Mouse (Mus musculus): ENCODE results near the gene Midn. TPM values are rescaled to one million over a fixed set of nuclear protein-coding genes. Genes with fewer than 3 reads are reported as not detected.

Gene Midn
- polyA plus RNA-seq, 1 experiment from 2014 or later: 39.8 TPM

DNA sequence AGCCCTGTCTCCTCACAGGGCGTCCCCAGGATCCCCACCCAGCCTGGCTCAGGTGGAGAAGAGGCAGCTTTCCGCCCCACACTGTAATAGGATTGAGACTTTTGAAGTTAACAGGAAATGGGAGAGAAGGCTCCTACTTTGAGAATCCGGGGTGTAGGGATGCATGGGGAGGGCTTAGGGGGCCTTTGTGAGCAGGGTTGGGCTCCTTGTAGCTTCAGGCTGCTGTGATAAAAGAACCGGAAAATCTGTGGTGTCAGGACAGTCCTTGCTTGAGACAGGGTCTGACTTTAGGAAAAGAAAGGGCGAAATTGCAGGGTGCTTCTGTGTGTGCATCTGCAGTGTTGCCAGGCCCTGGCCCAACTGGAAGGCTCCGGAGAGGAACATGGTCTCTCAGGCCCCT is 52.4 kb downstream of the Midn start:
- WGBS: 75% methylated on average over 6 of the region's 6 CpGs
- H3K27me3 ChIP-seq (ENCODE audit: control insufficient read depth, insufficient read depth, low read length): no peaks in the 10 kb centered on the region
- no peak overlapping the region for H3K27ac ChIP-seq (ENCODE audit: low read depth, low read length)
- H3K36me3 ChIP-seq (ENCODE audit: control insufficient read depth, insufficient read depth, low read length): no peaks in the 10 kb centered on the region
- no peak overlapping the region for H3K4me3 ChIP-seq (ENCODE audit: low read depth, low read length)
- no peak overlapping the region for H3K9ac ChIP-seq (replicated peaks; ENCODE audit: low read depth, low read length)
- no peak overlapping the region for H3K4me2 ChIP-seq (ENCODE audit: low read depth, low read length)
- H3K9me3 ChIP-seq (ENCODE audit: control insufficient read depth, low read length): no peaks in the 10 kb centered on the region
- ATAC-seq (ENCODE audit: low read depth): no peak
- H3K4me1 ChIP-seq (ENCODE audit: control insufficient read depth, insufficient read depth, low read length): 0 out of 2 replicates have a peak, but pooled peaks cover 4% of the 10 kb centered on the region

DNA sequence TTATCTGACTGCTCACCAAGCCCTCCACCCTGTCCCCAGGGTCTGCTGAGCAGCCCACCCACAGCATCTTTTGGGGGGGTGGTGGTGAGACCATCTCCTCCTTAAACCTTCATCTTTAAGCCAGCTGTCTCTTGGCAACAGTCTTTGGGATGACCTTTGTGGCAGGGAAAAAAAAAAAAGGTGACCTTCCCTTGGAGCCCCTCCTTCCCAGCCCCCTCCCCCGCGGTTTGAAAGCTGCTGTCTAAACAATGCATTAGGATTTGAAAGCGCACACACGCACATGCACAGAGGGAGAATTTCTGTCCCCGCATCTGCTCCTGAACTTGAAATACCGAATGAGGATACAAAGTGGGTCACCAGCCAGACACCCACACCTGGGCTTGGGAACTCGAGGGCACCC is 56.0 kb downstream of the Midn start:
- H3K27ac ChIP-seq (ENCODE audit: low read depth, low read length): no peak overlapping the region
- no peaks in the 10 kb centered on the region for H3K36me3 ChIP-seq (ENCODE audit: control insufficient read depth, insufficient read depth, low read length)
- H3K4me3 ChIP-seq (ENCODE audit: low read depth, low read length): no peak overlapping the region
- H3K4me1 ChIP-seq (ENCODE audit: control insufficient read depth, insufficient read depth, low read length): peaks cover 9% of the 10 kb centered on the region; the same call in 1 of the 2 replicates
- H3K4me2 ChIP-seq (ENCODE audit: low read depth, low read length): no peak overlapping the region
- H3K9me3 ChIP-seq (ENCODE audit: control insufficient read depth, low read length): no peaks in the 10 kb centered on the region
- no peak overlapping the region for H3K9ac ChIP-seq (replicated peaks; ENCODE audit: low read depth, low read length)
- no peaks in the 10 kb centered on the region for H3K27me3 ChIP-seq (ENCODE audit: control insufficient read depth, insufficient read depth, low read length)
- ATAC-seq (ENCODE audit: low read depth): no peak
- 13% methylated on average over 7 of the region's 7 CpGs for WGBS

DNA sequence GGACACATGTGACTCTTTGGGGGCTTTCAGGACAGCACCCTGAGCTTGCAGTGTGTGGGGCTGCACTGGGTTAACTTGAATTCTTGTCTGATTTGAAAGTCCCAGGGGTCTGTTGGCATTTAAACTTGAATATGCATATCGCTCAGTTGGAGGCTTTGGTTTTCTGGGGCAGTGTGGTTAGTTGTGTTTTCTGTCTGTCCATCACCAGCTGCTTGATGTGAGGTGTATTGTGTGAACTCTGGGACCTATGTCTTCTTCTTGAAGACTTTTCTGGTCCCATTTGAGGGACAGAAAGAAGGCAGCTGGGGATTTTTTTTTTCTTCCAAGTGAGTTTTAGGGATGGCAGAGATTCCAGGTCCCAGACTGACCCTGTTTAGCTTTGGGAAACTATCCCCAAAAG is 59.1 kb downstream of the Midn start:
- no peaks in the 10 kb centered on the region for H3K9me3 ChIP-seq (ENCODE audit: control insufficient read depth, low read length)
- no peak overlapping the region for H3K4me3 ChIP-seq (ENCODE audit: low read depth, low read length)
- no peak overlapping the region for H3K9ac ChIP-seq (replicated peaks; ENCODE audit: low read depth, low read length)
- H3K4me2 ChIP-seq (ENCODE audit: low read depth, low read length): no peak overlapping the region
- 36% methylated on average over 1 of the region's 1 CpGs for WGBS
- H3K27me3 ChIP-seq (ENCODE audit: control insufficient read depth, insufficient read depth, low read length): no peaks in the 10 kb centered on the region
- no peak for ATAC-seq (ENCODE audit: low read depth)
- H3K36me3 ChIP-seq (ENCODE audit: control insufficient read depth, insufficient read depth, low read length): no peaks in the 10 kb centered on the region
- H3K4me1 ChIP-seq (ENCODE audit: control insufficient read depth, insufficient read depth, low read length): peaks cover 12% of the 10 kb centered on the region; the same call in 1 of the 2 replicates
- H3K27ac ChIP-seq (ENCODE audit: low read depth, low read length): no peak overlapping the region

DNA sequence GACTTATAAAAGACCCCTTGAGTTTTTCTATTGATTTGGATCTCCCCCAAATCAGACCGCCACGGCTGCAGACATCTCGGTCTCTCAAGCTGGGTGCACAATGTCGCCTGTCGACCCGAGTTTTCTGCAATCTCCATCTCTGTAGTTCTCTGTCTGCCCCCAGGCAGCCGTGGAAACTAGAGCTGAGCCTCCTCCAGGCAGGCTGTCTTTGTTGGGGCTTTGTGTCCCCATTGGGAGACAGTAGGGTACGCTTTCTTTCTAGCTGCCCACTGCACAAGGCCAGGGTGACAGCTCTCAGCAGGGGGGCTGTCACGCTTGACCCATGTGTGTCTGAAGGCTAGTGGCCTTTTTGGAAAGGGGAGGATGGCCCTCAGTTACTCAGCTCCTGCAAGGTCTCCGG is 59.6 kb downstream of the Midn start:
- Histone ChIP-seq H3K27ac (ENCODE audit: low read depth, low read length) (no peak overlapping the region), H3K4me3 (ENCODE audit: low read depth, low read length) (no peak overlapping the region), H3K4me1 (ENCODE audit: control insufficient read depth, insufficient read depth, low read length) (peaks cover 12% of the 10 kb centered on the region; the same call in 1 of the 2 replicates), H3K4me2 (ENCODE audit: low read depth, low read length) (no peak overlapping the region), H3K9me3 (ENCODE audit: control insufficient read depth, low read length) (no peaks in the 10 kb centered on the region), H3K36me3 (ENCODE audit: control insufficient read depth, insufficient read depth, low read length) (no peaks in the 10 kb centered on the region), H3K27me3 (ENCODE audit: control insufficient read depth, insufficient read depth, low read length) (no peaks in the 10 kb centered on the region), H3K9ac (replicated peaks; ENCODE audit: low read depth, low read length) (no peak overlapping the region)
- ATAC-seq (ENCODE audit: low read depth): no peak
- 41% methylated on average over 10 of the region's 10 CpGs for WGBS

Other genes starting within 250 kb of the Midn start
- gene Med16, start 239.3 kb upstream of the Midn start, polyA plus RNA-seq (2014; fragmentation: Nextera tagmentation; extraction: Ambion mirVana): 33.2 and 38.7 TPM in 2 replicates
- 5.9 and 9.1 TPM in 2 replicates for gene Gm26602, start 237.4 kb upstream of the Midn start, polyA plus RNA-seq (2014; fragmentation: Nextera tagmentation; extraction: Ambion mirVana)
- 2.2 and 2.3 TPM in 2 replicates for gene Kiss1r, start 231.3 kb upstream of the Midn start, polyA plus RNA-seq (2014; fragmentation: Nextera tagmentation; extraction: Ambion mirVana)
- 253 and 265 TPM in 2 replicates for gene R3hdm4, start 227.1 kb upstream of the Midn start, polyA plus RNA-seq (2014; fragmentation: Nextera tagmentation; extraction: Ambion mirVana)
- 3.3 and 5.1 TPM in 2 replicates for gene Arid3a, start 221.2 kb upstream of the Midn start, polyA plus RNA-seq (2014; fragmentation: Nextera tagmentation; extraction: Ambion mirVana)
- gene Wdr18, start 188.1 kb upstream of the Midn start, polyA plus RNA-seq (2014; fragmentation: Nextera tagmentation; extraction: Ambion mirVana): 87.0 and 103 TPM in 2 replicates
- gene Grin3b, start 177.6 kb upstream of the Midn start, polyA plus RNA-seq (2014; fragmentation: Nextera tagmentation; extraction: Ambion mirVana): 0.43 and 0.61 TPM in 2 replicates
- 19.2 and 21.1 TPM in 2 replicates for gene Tmem259, start 163.9 kb upstream of the Midn start, polyA plus RNA-seq (2014; fragmentation: Nextera tagmentation; extraction: Ambion mirVana)
- gene Cnn2, start 159.7 kb upstream of the Midn start, polyA plus RNA-seq (2014; fragmentation: Nextera tagmentation; extraction: Ambion mirVana): 9.9 and 40.0 TPM in 2 replicates
- 4.3 and 6.7 TPM in 2 replicates for gene Abca7, start 151.8 kb upstream of the Midn start, polyA plus RNA-seq (2014; fragmentation: Nextera tagmentation; extraction: Ambion mirVana)
- 0.83 and 1.8 TPM in 2 replicates for gene Arhgap45, start 131.6 kb upstream of the Midn start, polyA plus RNA-seq (2014; fragmentation: Nextera tagmentation; extraction: Ambion mirVana)
- 138 and 145 TPM in 2 replicates for gene Polr2e, start 108.5 kb upstream of the Midn start, polyA plus RNA-seq (2014; fragmentation: Nextera tagmentation; extraction: Ambion mirVana)
- 512 and 546 TPM in 2 replicates for gene Gpx4, start 101.1 kb upstream of the Midn start, polyA plus RNA-seq (2014; fragmentation: Nextera tagmentation; extraction: Ambion mirVana)
- 12.9 and 13.3 TPM in 2 replicates for gene Sbno2, start 42.7 kb upstream of the Midn start, polyA plus RNA-seq (2014; fragmentation: Nextera tagmentation; extraction: Ambion mirVana)
- 21.3 and 26.0 TPM in 2 replicates for gene Stk11, start 32.5 kb upstream of the Midn start, polyA plus RNA-seq (2014; fragmentation: Nextera tagmentation; extraction: Ambion mirVana)
- 472 and 519 TPM in 2 replicates for gene Atp5d, start 9.6 kb upstream of the Midn start, polyA plus RNA-seq (2014; fragmentation: Nextera tagmentation; extraction: Ambion mirVana)
- 82.2 and 101 TPM in 2 replicates for gene Cbarp, start 7.4 kb upstream of the Midn start, polyA plus RNA-seq (2014; fragmentation: Nextera tagmentation; extraction: Ambion mirVana)
- 249 and 286 TPM in 2 replicates for gene Cirbp, start 17.7 kb downstream of the Midn start, polyA plus RNA-seq (2014; fragmentation: Nextera tagmentation; extraction: Ambion mirVana)
- gene 1600002K03Rik, start 24.7 kb downstream of the Midn start, polyA plus RNA-seq (2014; fragmentation: Nextera tagmentation; extraction: Ambion mirVana): 6.4 and 7.8 TPM in 2 replicates
- 24.0 and 25.9 TPM in 2 replicates for gene Efna2, start 31.2 kb downstream of the Midn start, polyA plus RNA-seq (2014; fragmentation: Nextera tagmentation; extraction: Ambion mirVana)
- 35.0 and 37.4 TPM in 2 replicates for gene Mum1, start 78.2 kb downstream of the Midn start, polyA plus RNA-seq (2014; fragmentation: Nextera tagmentation; extraction: Ambion mirVana)
- gene Ndufs7, start 100.8 kb downstream of the Midn start, polyA plus RNA-seq (2014; fragmentation: Nextera tagmentation; extraction: Ambion mirVana): 309 and 366 TPM in 2 replicates
- gene Gamt, start 112.7 kb downstream of the Midn start, polyA plus RNA-seq (2014; fragmentation: Nextera tagmentation; extraction: Ambion mirVana): 18.6 and 25.8 TPM in 2 replicates
- 37.5 and 39.8 TPM in 2 replicates for gene Dazap1, start 113.2 kb downstream of the Midn start, polyA plus RNA-seq (2014; fragmentation: Nextera tagmentation; extraction: Ambion mirVana)
- 537 and 599 TPM in 2 replicates for gene Rps15, start 144.2 kb downstream of the Midn start, polyA plus RNA-seq (2014; fragmentation: Nextera tagmentation; extraction: Ambion mirVana)
- 169 and 231 TPM in 2 replicates for gene Apc2, start 147.7 kb downstream of the Midn start, polyA plus RNA-seq (2014; fragmentation: Nextera tagmentation; extraction: Ambion mirVana)
- 21.3 and 23.8 TPM in 2 replicates for gene 2310011J03Rik, start 172.3 kb downstream of the Midn start, polyA plus RNA-seq (2014; fragmentation: Nextera tagmentation; extraction: Ambion mirVana)
- 4.9 and 5.1 TPM in 2 replicates for gene Pcsk4, start 181.2 kb downstream of the Midn start, polyA plus RNA-seq (2014; fragmentation: Nextera tagmentation; extraction: Ambion mirVana)
- 3.9 and 5.4 TPM in 2 replicates for gene Reep6, start 181.7 kb downstream of the Midn start, polyA plus RNA-seq (2014; fragmentation: Nextera tagmentation; extraction: Ambion mirVana)
- gene Adamtsl5, start 200.1 kb downstream of the Midn start, polyA plus RNA-seq (2014; fragmentation: Nextera tagmentation; extraction: Ambion mirVana): 0.09 and 2.5 TPM in 2 replicates
- 2.4 and 3.4 TPM in 2 replicates for gene Plk5, start 208.2 kb downstream of the Midn start, polyA plus RNA-seq (2014; fragmentation: Nextera tagmentation; extraction: Ambion mirVana)
- gene Mex3d, start 239.4 kb downstream of the Midn start, polyA plus RNA-seq (2014; fragmentation: Nextera tagmentation; extraction: Ambion mirVana): 11.5 and 12.2 TPM in 2 replicates

Measured in neural tube, embryonic 14.5 days (tissue).